Mouse (Mus musculus) lung, postnatal 10 days (tissue): Measurements from ENCODE around the gene Hoxa7.

Source experiments
- DNase-seq: peaks from one replicate; pipeline ENCODE4 v3.0.0; 2021

Hoxa7 gene

GRCm38 (mm10) chr6:52174968-52175751 is 46.5 kb downstream of the Hoxa7 start:
- peak; percentile 82 for DNase-seq

- no peak for DNase-seq
Observed at GRCm38 (mm10) chr6:52173648-52174047, 48.0 kb downstream of the Hoxa7 start.

- DNase-seq, result peak; percentile 98
Observed at GRCm38 (mm10) chr6:52172501-52172900, 49.2 kb downstream of the Hoxa7 start.

GRCm38 (mm10) chr6:52171938-52172337 is 49.7 kb downstream of the Hoxa7 start:
- DNase-seq, result no peak

- DNase-seq, result peak; percentile 74
Observed at GRCm38 (mm10) chr6:52171331-52171730, 50.3 kb downstream of the Hoxa7 start.

- no peak for DNase-seq
Observed at GRCm38 (mm10) chr6:52170898-52171223, 50.8 kb downstream of the Hoxa7 start.

GRCm38 (mm10) chr6:52170166-52170897 is 51.3 kb downstream of the Hoxa7 start:
- DNase-seq, result peak; percentile 77

GRCm38 (mm10) chr6:52169499-52170165 is 52.0 kb downstream of the Hoxa7 start:
- peak; percentile 34 for DNase-seq

- DNase-seq, result peak; percentile 55
Observed at GRCm38 (mm10) chr6:52168191-52169055, 53.2 kb downstream of the Hoxa7 start.

GRCm38 (mm10) chr6:52167736-52168161 is 53.9 kb downstream of the Hoxa7 start:
- peak; percentile 24 for DNase-seq

- DNase-seq, result no peak
Observed at GRCm38 (mm10) chr6:52167176-52167575, 54.5 kb downstream of the Hoxa7 start.

GRCm38 (mm10) chr6:52166431-52167077 is 55.1 kb downstream of the Hoxa7 start:
- DNase-seq, result peak; percentile 54

GRCm38 (mm10) chr6:52165441-52166370 is 55.9 kb downstream of the Hoxa7 start:
- peak; percentile 73 for DNase-seq

- peak; percentile 79 for DNase-seq
Observed at GRCm38 (mm10) chr6:52164626-52165440, 56.8 kb downstream of the Hoxa7 start, which contains the start of gene Hoxa2. Gene Hoxa2, minus strand, starts transcription at chr6:52164831.
